Mouse (Mus musculus) neural tube, embryonic 11.5 days (tissue): ENCODE data around the gene Il9r. TPM values are rescaled to one million over a fixed set of nuclear protein-coding genes. Genes with fewer than 3 reads are reported as not detected.

ENCODE experiments used
- ATAC-seq: fragments of 200-750 bp; cut with Nextera tagmentation; 2 replicates; pipeline ENCODE4 v1.8.0; 2017; ENCODE audit warnings: moderate number of reproducible peaks, mild to moderate bottlenecking, moderate TSS enrichment, moderate library complexity; ENCODE audit not compliant: insufficient read depth, low FRiP score, low TSS enrichment
- DNase-seq: peaks from one replicate; pipeline ENCODE4 v3.0.0-alpha.2; 2015; ENCODE audit warnings: low spot score
- H3K27ac ChIP-seq: fragments of 300-500 bp; sonication (generic); 2 replicates; pipeline ENCODE4 v1.5.1; 2014; ENCODE audit warnings: low read depth, mild to moderate bottlenecking, low read length
- H3K27me3 ChIP-seq: fragments of 300-500 bp; sonication (generic); 2 replicates; pipeline ENCODE4 v1.6.1; 2014; ENCODE audit warnings: mild to moderate bottlenecking, low read length, mixed read lengths; ENCODE audit not compliant: control insufficient read depth, insufficient read depth
- H3K36me3 ChIP-seq: fragments of 300-500 bp; sonication (generic); 2 replicates; pipeline ENCODE4 v1.6.1; 2014; ENCODE audit warnings: mild to moderate bottlenecking, low read length, moderate library complexity, mixed read lengths; ENCODE audit not compliant: control insufficient read depth, insufficient read depth
- H3K4me1 ChIP-seq: fragments of 300-500 bp; sonication (generic); 2 replicates; pipeline ENCODE4 v1.6.1; 2014; ENCODE audit warnings: low read length, mixed read lengths; ENCODE audit not compliant: control insufficient read depth, insufficient read depth
- H3K4me2 ChIP-seq: fragments of 300-500 bp; sonication (generic); 2 replicates; pipeline ENCODE4 v1.6.1; 2014; ENCODE audit warnings: low read depth, mild to moderate bottlenecking, moderate library complexity
- H3K4me3 ChIP-seq: fragments of 300-500 bp; sonication (generic); 2 replicates; pipeline ENCODE4 v1.5.1; 2014; ENCODE audit warnings: low read depth, low read length
- H3K9ac ChIP-seq: fragments of 300-500 bp; sonication (generic); 2 replicates; pipeline ENCODE4 v1.6.1; 2014; ENCODE audit warnings: mild to moderate bottlenecking, low read length
- H3K9me3 ChIP-seq: fragments of 300-500 bp; sonication (generic); 2 replicates; pipeline ENCODE4 v1.6.1; 2016; ENCODE audit warnings: low read length; ENCODE audit not compliant: control insufficient read depth
- WGBS: fragments of 180-500 bp; shearing (Covaris S2); extraction: QIAGEN DNeasy Blood & Tissue Kit; methylation state at CpG from one replicate; pipeline ENCODE4 v1.1.7; 2014; 5-methylcytosine and 5-hydroxymethylcytosine counted together
- polyA plus RNA-seq: library from polyadenylated mRNA; unstranded; fragments of >200 nt; fragmentation: Nextera tagmentation; extraction: Ambion mirVana; gene quantifications from 2 replicates; pipeline ENCODE4 v1.2.1, GENCODE M21; 2014

Gene Il9r
- polyA plus RNA-seq, 1 experiment from 2014 or later: 0.07 TPM

- WGBS: 63% methylated on average over 6 of the region's 6 CpGs
- Histone ChIP-seq H3K4me2 (no peak overlapping the region), H3K27me3 (no peaks in the 10 kb centered on the region), H3K36me3 (no peaks in the 10 kb centered on the region), H3K27ac (no peak overlapping the region), H3K9me3 (no peaks in the 10 kb centered on the region), H3K4me1 (no peaks in the 10 kb centered on the region), H3K9ac (no peak overlapping the region), H3K4me3 (no peak overlapping the region)
- no peak for DNase-seq
- no peak for ATAC-seq
Measured at GRCm38 (mm10) chr11:32196727-32197126, 3.4 kb downstream of the Il9r start.

DNA sequence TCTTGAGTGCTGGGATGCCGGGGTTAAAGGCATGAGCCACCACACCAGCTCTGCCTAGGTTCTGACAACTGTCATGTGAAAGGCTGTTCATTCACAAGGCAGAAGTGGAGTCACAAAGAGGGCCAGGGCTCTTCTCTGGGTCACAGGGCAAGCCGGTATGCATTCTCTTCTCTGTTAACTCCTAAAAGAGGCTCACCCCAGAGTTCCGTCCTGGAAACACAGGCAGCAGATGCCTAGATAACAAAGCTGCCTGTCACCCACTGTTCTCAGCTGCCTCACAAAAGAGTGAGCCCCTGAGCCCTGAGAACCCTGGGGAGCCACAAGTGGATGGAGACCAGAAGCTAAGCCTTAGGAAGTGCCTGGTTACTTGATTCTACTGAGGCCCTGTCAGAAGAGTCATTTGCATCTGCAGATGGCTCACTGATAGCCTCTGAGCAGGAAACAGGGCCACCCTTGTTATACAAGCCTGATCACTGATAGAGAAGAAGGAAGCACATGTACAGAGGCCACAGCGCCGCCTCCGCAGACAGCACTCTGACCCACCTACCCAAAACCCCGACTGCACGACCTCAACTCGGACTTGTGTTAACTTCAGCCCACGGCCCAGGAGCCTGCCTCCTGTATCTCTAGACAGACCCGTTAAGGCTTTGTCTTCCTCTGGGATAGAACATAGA is 4.1 kb downstream of the Il9r start:
- no peak overlapping the region for H3K9ac ChIP-seq
- ATAC-seq: no peak
- no peak overlapping the region for H3K4me3 ChIP-seq
- 55% methylated on average over 11 of the region's 11 CpGs for WGBS
- no peak overlapping the region for H3K27ac ChIP-seq
- H3K36me3 ChIP-seq: no peaks in the 10 kb centered on the region
- no peaks in the 10 kb centered on the region for H3K4me1 ChIP-seq
- no peaks in the 10 kb centered on the region for H3K27me3 ChIP-seq
- no peaks in the 10 kb centered on the region for H3K9me3 ChIP-seq
- DNase-seq: no peak
- no peak overlapping the region for H3K4me2 ChIP-seq

- Histone ChIP-seq H3K9me3 (no peaks in the 10 kb centered on the region), H3K4me3 (no peak overlapping the region), H3K4me1 (no peaks in the 10 kb centered on the region), H3K27me3 (no peaks in the 10 kb centered on the region), H3K27ac (no peak overlapping the region), H3K36me3 (no peaks in the 10 kb centered on the region), H3K4me2 (no peak overlapping the region), H3K9ac (no peak overlapping the region)
- no peak for ATAC-seq
- WGBS: 87% methylated on average over 5 of the region's 5 CpGs
- no peak for DNase-seq
Measured at GRCm38 (mm10) chr11:32194626-32195025, 5.5 kb downstream of the Il9r start.

DNA sequence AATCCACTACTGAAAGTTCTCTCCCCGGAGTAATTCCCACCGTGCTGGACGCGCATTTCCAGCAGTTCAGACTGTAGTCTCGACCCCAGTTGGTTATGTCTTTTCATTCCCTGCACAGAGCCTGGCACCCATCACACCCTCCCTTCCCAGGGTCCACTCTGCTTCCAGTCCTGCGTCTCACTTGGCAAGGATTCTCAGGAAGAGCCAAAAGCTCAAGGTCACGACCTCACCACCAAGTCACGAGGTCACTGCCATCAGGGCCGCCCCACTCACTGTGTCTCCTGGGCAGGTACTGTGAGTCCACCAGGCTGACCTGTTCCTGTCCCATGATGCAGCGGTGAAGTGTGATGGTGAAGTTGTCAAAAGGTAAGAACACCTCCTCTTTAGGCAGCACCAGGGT is 6.0 kb downstream of the Il9r start:
- H3K4me1 ChIP-seq: no peaks in the 10 kb centered on the region
- no peak overlapping the region for H3K9ac ChIP-seq
- H3K4me2 ChIP-seq: no peak overlapping the region
- H3K27me3 ChIP-seq: no peaks in the 10 kb centered on the region
- H3K36me3 ChIP-seq: no peaks in the 10 kb centered on the region
- DNase-seq (no peak), ATAC-seq (no peak)
- no peak overlapping the region for H3K27ac ChIP-seq
- H3K4me3 ChIP-seq: no peak overlapping the region
- no peaks in the 10 kb centered on the region for H3K9me3 ChIP-seq
- WGBS: 80% methylated on average over 10 of the region's 10 CpGs

GRCm38 (mm10) chr11:32193156-32193555 is 6.9 kb downstream of the Il9r start:
- Histone ChIP-seq H3K9ac (no peak overlapping the region), H3K4me2 (no peak overlapping the region), H3K4me3 (no peak overlapping the region), H3K27ac (no peak overlapping the region), H3K4me1 (no peaks in the 10 kb centered on the region), H3K9me3 (no peaks in the 10 kb centered on the region), H3K27me3 (no peaks in the 10 kb centered on the region), H3K36me3 (no peaks in the 10 kb centered on the region)
- ATAC-seq (no peak), DNase-seq (no peak)
- WGBS: 87% methylated on average over 10 of the region's 10 CpGs

GRCm38 (mm10) chr11:32190603-32191110 is 9.4 kb downstream of the Il9r start:
- H3K27ac ChIP-seq: no peak overlapping the region
- H3K4me1 ChIP-seq: no peaks in the 10 kb centered on the region
- DNase-seq: no peak
- H3K4me2 ChIP-seq: no peak overlapping the region
- H3K9me3 ChIP-seq: no peaks in the 10 kb centered on the region
- H3K9ac ChIP-seq: no peak overlapping the region
- no peaks in the 10 kb centered on the region for H3K36me3 ChIP-seq
- no peaks in the 10 kb centered on the region for H3K27me3 ChIP-seq
- no peak for ATAC-seq
- no peak overlapping the region for H3K4me3 ChIP-seq
- WGBS: 75% methylated on average over 13 of the region's 13 CpGs

DNA sequence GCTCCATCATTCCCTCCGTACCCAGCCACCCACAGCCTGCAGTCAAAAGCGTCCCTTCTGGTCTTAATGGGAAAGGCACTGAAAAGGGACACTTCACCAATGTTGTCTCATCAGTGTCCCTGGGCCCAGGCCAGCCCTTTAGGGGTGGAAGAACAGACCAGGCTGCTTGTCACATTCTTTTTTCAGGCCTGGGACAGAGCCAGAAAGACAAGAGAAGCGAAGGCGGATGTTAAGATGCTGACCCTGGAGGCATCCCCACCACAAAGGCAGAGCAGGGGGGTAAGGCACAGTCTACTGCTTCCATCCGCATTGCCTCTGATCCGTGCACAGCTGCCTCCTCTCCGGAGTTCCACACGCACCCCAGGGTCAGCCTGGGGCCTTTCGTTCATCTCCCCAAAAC is 10.0 kb downstream of the Il9r start:
- no peaks in the 10 kb centered on the region for H3K27me3 ChIP-seq
- no peak overlapping the region for H3K27ac ChIP-seq
- ATAC-seq: no peak
- H3K36me3 ChIP-seq: no peaks in the 10 kb centered on the region
- WGBS: 89% methylated on average over 9 of the region's 9 CpGs
- no peak overlapping the region for H3K4me2 ChIP-seq
- no peaks in the 10 kb centered on the region for H3K9me3 ChIP-seq
- no peak overlapping the region for H3K9ac ChIP-seq
- DNase-seq: no peak
- no peak overlapping the region for H3K4me3 ChIP-seq
- no peaks in the 10 kb centered on the region for H3K4me1 ChIP-seq

DNA sequence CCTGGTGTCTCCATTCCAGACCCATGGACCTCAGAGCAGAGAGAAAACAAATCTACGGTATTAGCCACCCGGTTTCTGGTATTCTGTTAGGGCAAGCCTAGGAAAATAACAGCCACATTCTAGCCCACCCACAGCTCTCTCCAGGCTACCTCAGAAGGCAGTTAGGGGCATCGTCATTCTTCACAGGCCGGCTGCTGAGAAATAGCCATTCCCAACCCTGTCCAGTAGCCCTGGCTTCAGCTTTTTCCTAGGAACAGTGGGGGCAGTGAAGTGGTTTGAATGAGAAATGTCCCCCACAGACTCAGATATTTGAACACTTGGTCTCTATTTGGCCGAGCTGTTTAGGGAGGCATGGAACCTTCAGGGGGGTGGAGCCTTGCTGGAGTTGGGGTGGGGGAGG is 10.6 kb downstream of the Il9r start:
- Histone ChIP-seq H3K36me3 (no peaks in the 10 kb centered on the region), H3K9me3 (no peaks in the 10 kb centered on the region), H3K9ac (no peak overlapping the region), H3K4me3 (no peak overlapping the region), H3K27me3 (no peaks in the 10 kb centered on the region), H3K27ac (no peak overlapping the region), H3K4me2 (no peak overlapping the region), H3K4me1 (no peaks in the 10 kb centered on the region)
- no peak for ATAC-seq
- 58% methylated on average over 5 of the region's 5 CpGs for WGBS
- no peak for DNase-seq

GRCm38 (mm10) chr11:32188881-32189280 is 11.2 kb downstream of the Il9r start:
- H3K27ac ChIP-seq: no peak overlapping the region
- 78% methylated on average over 12 of the region's 12 CpGs for WGBS
- no peak for DNase-seq
- H3K27me3 ChIP-seq: no peaks in the 10 kb centered on the region
- no peaks in the 10 kb centered on the region for H3K4me1 ChIP-seq
- no peaks in the 10 kb centered on the region for H3K36me3 ChIP-seq
- H3K4me2 ChIP-seq: no peak overlapping the region
- no peaks in the 10 kb centered on the region for H3K9me3 ChIP-seq
- H3K4me3 ChIP-seq: no peak overlapping the region
- H3K9ac ChIP-seq: no peak overlapping the region
- no peak for ATAC-seq
